Mouse (Mus musculus): ENCODE measurements at regions not wholly inside any gene's neighbourhood (a gene's known extent, or its start where the extent isn't known, plus 50 kb on each side); places are given as distances from the start of the nearest gene placed in this dataset.

DNA sequence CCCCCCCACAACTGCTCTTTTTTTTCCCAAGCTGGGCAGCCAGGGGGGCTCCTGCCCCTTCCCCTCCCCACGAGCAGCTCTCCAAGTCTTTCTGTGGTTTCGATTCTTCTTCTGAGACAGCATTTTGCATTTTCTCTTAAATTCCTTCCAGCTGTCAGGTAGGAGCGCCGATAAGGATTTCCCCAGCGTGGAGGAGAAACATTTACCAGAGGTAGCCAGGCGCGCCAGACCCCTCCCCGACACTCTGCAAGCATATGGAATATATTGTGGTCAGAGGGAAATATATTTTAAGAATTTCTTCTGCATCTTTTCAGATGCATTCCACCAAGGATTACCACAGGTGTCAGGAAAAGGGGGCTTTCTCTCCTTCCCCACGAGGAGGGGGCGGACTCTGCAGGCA is 111.9 kb downstream of the Tbx5 start:
- no peak for DNase-seq (ENCODE audit: low spot score in 2 of 2)

DNA sequence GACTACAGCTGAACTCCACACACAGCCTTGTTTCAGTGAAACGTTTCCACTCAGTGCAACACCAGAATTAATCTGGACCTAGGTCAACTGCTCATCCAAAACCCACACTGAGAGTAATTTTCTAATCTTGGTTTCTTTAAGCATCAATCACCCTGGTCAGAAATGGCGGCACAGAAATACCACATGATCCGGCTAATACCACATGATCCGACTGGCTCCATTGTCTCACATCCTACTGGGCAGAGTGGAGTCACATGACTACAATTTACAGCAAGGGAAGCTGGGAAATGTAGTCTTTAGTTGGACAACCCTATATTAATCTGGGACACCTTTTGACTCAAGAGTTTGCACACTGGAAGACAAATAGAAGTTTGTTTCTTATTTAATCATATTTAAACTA is 115.9 kb downstream of the Tbx5 start:
- no peak for DNase-seq (ENCODE audit: low spot score in 2 of 2)

DNA sequence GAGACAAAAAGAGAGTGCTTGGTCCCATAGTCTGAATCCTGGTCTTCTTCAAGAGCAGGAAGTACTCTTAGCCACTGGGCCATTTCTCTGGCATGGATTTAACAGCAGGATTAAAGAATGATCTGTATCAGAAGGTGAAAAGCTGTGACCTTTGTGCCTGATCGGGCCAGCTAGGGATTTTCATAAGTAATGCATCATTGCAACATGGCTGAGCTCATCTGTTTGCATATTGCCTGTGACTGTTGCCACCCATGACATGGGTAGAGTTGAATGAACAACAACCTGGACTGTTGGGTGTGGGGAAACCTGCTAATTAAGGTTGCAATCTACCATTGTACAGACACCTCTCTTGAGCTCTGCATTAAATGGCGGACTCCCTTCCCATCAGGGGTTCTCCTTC is 119.6 kb downstream of the Tbx5 start:
- no peak for DNase-seq (ENCODE audit: low spot score in 2 of 2)

- no peak for DNase-seq (ENCODE audit: low spot score in 2 of 2)
Measured at GRCm38 (mm10) chr5:119953189-119953588, 120.7 kb downstream of the Tbx5 start.

DNA sequence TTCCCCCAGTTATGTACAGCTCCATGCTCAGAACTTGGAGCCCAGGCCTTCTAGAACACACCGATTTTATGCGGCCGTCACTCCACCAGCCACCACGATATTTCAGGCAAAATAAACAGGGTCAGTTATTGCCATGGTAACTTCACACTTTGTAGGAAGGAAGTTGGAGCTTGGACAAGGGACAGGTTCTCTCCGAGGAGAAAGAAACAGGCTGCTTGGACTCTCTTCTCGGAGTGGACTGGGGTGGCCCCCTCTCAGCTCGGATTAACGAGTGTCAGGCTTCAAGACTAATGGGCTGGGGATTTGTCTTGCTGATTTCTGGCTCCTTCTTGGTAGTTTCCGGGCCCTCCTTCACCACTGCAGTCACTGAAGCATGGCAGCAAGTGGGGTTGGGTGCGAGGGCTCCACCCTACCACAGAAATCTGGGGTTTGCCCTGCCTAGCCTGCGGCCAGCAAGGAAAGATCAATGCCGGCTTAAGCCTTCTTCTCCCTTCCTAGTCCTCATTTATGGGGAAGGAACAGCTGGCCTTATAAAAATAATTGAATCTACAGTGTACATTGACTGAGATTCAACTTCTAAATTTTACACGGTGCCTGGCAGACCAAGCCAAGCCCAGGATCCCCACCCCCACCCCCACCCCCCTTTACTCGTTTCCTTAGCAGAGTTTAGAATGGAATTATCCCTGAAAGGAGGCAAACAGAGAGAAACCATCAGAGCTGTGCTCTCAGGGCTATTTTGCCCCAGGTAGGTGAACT is 121.5 kb downstream of the Tbx5 start:
- DNase-seq (ENCODE audit: low spot score in 2 of 2), result no peak

DNA sequence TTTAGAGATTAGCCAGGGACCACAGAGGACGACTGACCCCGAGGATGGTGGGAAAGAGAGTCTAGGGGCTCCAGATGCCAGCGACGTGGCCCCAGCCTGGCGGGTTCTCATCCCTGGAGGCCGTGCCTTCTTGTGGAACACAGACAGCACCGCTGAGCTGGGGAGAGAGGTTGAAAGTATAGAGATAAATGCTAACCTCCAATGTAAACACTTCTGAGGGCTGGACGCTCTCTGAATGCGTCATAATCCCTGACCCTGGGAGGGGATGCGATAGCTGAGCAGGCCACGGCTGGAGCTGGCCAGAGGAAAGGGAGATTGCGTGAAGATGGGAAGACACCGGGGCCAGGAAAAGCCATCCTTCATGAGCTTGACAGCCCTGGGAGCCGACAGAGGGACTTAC is 126.5 kb downstream of the Tbx5 start:
- DNase-seq (ENCODE audit: low spot score in 2 of 2), result no peak

DNA sequence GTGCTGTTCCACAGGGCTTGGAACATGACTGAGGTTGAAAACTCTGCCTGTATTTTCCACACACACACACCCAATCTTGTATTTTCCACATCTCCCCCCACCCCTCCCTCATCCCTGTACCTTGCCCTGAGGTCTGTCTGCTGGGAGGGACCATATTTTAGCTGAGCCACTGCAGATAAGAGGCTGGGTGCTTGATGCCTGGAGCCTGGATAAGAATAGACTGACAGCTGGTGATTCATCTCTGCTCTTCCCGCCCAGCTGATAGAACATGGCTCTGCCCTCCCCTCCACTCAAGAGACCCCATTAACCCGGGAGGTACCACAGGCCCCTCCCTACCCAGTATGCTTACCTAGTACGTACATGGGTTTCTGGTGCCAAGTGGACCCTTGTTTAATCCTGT is 132.3 kb downstream of the Tbx5 start:
- no peak for DNase-seq (ENCODE audit: low spot score in 2 of 2)

- DNase-seq (ENCODE audit: low spot score in 2 of 2), result no peak
Measured at GRCm38 (mm10) chr5:119971286-119971685, 138.8 kb downstream of the Tbx5 start.

DNA sequence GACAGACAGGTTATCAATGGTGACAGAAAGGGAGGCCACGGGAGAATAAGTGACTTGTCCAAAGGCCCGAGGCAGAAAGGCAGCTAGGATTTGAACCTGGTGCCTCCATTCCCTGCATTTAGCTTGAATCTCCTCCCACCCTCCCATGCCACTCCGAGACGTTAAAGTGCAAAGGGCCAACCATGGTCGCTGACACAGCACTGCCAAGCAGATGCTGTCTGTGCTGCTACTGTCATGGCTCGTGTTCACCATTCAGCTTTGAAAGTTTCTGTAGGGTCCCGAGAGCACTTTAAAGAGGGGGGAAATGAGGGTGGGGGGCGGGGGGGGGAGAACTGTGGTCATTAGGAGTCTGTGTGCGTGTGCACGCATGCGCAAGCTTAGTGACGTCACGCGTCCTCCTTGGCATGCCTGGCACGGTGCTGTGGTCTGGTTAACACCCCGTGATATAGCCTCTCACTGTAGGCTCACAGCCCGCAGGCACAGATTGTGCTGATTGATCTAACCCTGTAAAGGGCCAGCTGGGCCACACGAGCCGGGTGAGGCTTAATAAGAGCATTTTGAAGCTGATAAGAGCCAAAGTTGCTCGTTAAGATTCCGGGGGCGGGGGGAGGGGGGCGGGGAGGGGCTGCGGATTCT is 140.5 kb downstream of the Tbx5 start:
- DNase-seq (ENCODE audit: low spot score in 2 of 2), result no peak

DNA sequence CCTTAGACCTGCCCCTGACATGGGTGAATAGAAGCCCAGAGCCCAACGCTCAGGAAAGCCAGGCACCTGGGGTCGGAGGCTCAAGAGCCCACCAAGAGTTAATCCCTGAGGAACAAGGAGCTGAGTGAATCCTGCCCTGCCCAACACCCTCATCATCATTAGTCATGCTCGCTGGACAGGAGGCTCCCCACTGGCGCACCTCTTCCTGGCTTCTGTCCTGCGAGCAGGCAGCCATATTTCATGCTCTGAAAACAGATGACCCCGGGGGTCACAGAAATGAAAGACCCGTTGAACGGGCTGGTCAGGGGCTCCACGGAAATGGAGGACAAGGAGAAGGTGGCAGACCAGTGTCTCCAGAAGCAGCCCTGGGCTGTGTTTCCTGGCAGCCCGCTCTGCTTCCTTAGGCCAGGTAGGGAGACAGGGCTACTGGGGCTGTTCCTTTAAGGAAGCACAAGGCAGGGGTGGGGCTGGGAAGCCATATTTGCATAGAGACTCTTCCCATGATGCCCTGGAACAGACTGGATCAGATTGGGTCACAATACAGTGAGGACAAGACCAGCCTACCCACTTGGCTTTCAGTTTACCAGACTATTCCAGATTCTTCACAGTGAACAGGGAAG is 138.1 kb upstream of the Rbm19 start:
- DNase-seq (ENCODE audit: low spot score in 2 of 2), result no peak

GRCm38 (mm10) chr5:119981111-119981807 is 135.0 kb upstream of the Rbm19 start:
- no peak for DNase-seq (ENCODE audit: low spot score in 2 of 2)

GRCm38 (mm10) chr5:119984206-119984605 is 132.1 kb upstream of the Rbm19 start:
- DNase-seq (ENCODE audit: low spot score in 2 of 2), result no peak

DNA sequence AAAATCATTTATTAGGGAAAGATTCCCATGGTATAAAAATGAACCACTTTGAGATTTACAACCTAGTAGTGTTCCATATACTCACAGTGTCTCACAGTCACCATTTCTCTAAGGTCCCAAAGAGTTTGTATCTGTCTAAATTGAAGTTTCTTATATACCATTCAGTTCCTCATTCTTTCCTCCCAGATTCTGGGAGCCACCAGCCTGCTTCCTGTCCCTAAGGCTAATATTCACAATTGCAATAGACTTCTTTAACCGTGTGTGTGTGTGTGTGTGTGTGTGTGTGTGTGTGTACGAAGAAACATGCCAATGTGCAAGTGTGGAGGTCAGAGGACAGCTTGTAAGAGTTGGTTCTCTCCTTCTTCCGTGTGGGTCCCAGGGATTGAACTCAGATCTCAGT is 124.1 kb upstream of the Rbm19 start:
- no peak for DNase-seq (ENCODE audit: low spot score in 2 of 2)

DNA sequence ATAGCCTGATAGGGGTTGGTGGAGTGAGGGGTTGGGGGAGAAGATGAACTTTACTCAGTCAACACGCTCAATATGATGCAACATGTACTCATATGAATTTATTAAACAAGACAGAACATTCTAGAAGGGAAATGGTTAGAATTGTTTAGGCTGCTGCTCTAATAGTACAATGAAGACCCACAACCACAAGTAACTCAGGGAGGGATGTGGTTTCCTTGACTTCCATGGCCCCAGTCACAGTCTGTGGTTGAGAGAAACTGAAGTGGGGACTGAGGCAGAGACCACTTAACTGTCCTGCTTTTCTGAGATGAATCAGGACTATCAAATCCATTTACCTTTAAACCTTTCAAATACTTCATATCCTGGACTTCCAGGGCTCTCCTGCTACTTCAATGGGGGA is 120.5 kb upstream of the Rbm19 start:
- no peak for DNase-seq (ENCODE audit: low spot score in 2 of 2)

DNA sequence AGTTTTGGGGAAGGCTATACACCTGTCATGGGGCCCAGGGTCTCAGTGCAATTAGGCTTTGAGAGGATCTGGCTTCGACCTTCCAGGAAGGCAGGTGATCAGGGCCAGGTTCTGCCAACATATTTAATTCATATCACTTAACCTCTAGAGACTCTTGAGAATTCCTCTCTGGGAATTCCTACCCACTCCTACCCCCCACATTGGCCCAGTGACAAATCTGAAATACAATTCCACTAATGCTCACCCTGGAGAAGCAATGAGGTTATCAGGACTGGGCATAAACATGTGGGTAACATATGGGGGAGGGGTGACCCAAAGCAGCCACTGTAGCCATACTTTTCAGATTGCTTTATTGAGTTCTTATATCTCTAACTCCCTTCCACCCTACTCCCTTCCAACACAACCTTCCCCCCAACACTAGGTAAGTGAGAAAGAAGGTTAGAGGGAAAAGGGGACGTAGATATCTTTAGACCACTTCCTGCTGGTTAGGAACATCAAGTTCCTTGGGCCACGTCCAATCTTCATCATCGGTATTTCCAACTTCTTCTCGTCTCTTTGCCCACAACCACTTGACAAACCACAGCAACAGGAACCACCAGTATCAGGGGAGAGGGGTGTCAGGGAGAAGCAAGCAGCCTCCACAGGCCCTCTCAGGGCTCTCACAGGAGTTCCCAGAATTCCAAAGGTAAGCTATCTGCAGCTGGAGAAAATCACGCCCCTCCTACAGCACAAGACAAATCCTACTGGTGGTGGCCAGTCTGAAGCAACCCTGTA is 110.4 kb upstream of the Rbm19 start:
- no peak for DNase-seq (ENCODE audit: low spot score in 2 of 2)

DNA sequence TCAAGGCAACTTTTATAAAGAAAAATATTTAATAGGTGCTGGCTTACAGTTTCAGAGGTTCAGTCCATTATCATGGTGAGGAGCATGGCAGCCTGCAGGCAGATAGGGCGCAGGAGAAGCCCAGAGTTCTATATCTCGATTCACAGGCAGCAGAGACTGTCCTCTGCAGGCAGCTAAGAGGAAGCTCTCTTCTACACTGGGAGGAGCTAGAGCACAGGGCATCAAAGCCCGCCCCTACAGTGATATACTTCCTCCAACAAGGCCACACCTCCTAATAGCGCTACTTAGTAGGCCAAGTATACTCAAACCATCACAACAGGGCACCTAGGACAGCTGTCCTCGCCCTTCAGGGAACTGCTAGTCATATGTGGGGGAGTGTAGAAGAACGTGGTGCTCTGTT is 108.5 kb upstream of the Rbm19 start:
- DNase-seq (ENCODE audit: low spot score in 2 of 2), result no peak

GRCm38 (mm10) chr5:120008306-120008705 is 108.0 kb upstream of the Rbm19 start:
- DNase-seq (ENCODE audit: low spot score in 2 of 2), result no peak

DNA sequence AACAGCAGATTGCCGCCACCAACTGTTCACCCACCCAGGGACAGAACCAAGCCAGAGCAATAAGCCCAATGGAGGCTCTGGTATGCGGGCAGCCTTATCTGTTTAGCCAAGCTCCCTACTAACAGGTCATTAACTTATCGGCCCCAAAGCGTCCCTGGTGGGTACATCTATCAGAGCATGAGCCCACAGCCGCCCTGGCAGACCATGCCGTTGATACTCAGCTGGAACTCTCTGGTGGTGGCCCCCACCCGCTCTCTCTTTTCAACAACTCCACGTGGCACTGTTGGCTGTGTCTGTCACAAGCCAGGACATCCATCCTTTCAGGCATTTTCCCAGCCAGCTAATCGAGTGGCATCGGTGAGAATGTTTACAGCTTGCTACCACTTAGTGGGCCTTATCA is 100.8 kb upstream of the Rbm19 start:
- no peak for DNase-seq (ENCODE audit: low spot score in 2 of 2)

DNA sequence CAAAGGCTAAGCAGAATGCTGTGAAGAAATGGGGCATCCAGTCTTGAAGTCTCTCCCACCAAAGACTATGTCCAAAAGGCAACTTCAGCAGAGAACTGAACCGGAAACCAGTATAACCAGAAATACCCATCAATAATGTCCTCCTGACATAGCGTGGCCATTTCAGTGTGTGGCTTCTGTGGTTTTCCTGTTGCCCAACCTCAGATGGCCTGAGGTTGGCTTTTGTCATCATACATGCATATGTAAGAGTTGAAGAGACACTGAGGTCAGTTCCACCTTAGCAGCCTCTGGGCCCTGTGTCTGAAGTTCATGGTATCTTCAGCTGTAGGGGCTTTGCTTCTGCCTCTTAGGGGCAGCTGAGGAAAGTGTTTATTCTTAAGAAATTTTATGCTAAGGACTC is 98.1 kb upstream of the Rbm19 start:
- DNase-seq (ENCODE audit: low spot score in 2 of 2), result no peak

DNA sequence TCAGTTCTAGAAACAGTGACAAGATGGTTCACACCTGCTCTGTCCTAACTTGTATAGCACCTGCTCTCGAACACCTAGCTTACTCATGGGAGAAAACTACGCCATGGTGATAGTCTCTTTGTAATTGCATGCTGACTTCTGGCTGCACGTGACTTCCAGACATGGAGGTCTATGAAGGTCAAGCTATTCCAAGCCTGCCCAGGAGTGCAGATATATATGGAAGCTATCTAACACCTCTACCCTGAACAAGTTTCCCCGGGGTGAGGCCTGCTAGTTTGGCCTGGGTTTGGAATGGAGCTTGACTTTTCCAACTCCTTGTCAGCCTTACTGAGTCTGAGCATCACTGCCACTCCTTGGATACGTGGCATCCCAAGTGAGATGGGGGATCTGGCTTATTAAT is 95.5 kb upstream of the Rbm19 start:
- no peak for DNase-seq (ENCODE audit: low spot score in 2 of 2)

DNA sequence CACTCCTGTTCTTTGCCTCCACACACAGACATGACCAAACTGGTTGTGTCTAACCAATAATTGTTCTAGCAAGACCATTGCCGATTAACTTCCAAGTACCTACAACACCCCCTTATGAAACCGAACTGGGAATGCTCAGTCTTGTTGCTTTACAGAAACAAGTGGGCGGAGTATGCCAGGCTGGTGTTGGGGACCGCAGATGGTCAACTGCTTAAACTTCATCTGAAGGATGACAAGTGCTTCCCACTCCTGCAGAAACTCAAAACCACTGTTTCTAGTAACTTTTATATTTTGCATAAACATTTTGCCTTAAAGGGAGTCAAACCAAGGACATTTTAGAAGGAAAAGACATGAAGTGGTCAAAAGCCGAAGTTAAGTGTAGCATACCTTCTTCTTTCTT is 94.0 kb upstream of the Rbm19 start:
- DNase-seq (ENCODE audit: low spot score in 2 of 2), result no peak

- peak in 1 of 2 experiments; percentile 10 for DNase-seq (ENCODE audit: low spot score in 2 of 2)
Measured at GRCm38 (mm10) chr5:120024071-120024470, 92.2 kb upstream of the Rbm19 start.

Data from cerebellum, postnatal 4 days (tissue).